Mouse (Mus musculus) megakaryocyte, embryonic 14.5 days (primary cell): ENCODE results near the gene Pigc. TPM values are rescaled to one million over a fixed set of nuclear protein-coding genes. Genes with fewer than 3 reads are reported as not detected.

Experiments
- H3K27me3 ChIP-seq: replicated peaks from 2 replicates; pipeline ENCODE3; 2012; ENCODE audit warnings: inconsistent platforms
- H3K36me3 ChIP-seq: replicated peaks from 2 replicates; pipeline ENCODE3; 2012; ENCODE audit warnings: low read length, inconsistent platforms, mixed read lengths
- H3K4me1 ChIP-seq: 2 replicates; pipeline ENCODE4 v1.6.1; 2012; ENCODE audit warnings: inconsistent platforms
- H3K4me3 ChIP-seq: replicated peaks from 2 replicates; pipeline ENCODE3; 2012; ENCODE audit warnings: moderate library complexity, mild to moderate bottlenecking, inconsistent platforms
- H3K9me3 ChIP-seq: 2 replicates; pipeline ENCODE4 v1.6.1; 2012; ENCODE audit warnings: inconsistent platforms
- FLI1 ChIP-seq: IDR thresholded peaks from 2 replicates; pipeline ENCODE4 v1.6.1; 2012; ENCODE audit warnings: low read length, inconsistent platforms, mixed read lengths
- GATA1 ChIP-seq: IDR thresholded peaks from 3 replicates; pipeline ENCODE4 v1.6.1; 2012; ENCODE audit warnings: mixed read lengths, low read length, inconsistent platforms, borderline replicate concordance
- polyA plus RNA-seq: library from polyadenylated mRNA; stranded (reverse); fragments of >175 nt; gene quantifications from 2 replicates; pipeline ENCODE4 v1.2.3, GENCODE M21; 2012; ENCODE audit warnings: low replicate concordance; ENCODE audit not compliant: insufficient read depth

The Pigc gene
- polyA plus RNA-seq, 1 experiment: 0.63 TPM

GRCm38 (mm10) chr1:162008208-162008607 is 39.2 kb downstream of the Pigc start:
- Histone ChIP-seq H3K4me3 (no peak overlapping the region), H3K4me1 (peaks cover 21% of the 10 kb centered on the region), H3K9me3 (no peaks in the 10 kb centered on the region), H3K27me3 (peaks cover 4% of the 10 kb centered on the region), H3K36me3 (no peaks in the 10 kb centered on the region)
- TF ChIP-seq FLI1: no peak
- TF ChIP-seq GATA1: no peak

- Histone ChIP-seq H3K27me3 (peaks cover 8% of the 10 kb centered on the region), H3K9me3 (no peaks in the 10 kb centered on the region), H3K36me3 (no peaks in the 10 kb centered on the region), H3K4me3 (no peak overlapping the region), H3K4me1 (peaks cover 25% of the 10 kb centered on the region)
- no peak for TF ChIP-seq GATA1
- TF ChIP-seq FLI1: no peak
Measured at GRCm38 (mm10) chr1:162008631-162009067, 39.7 kb downstream of the Pigc start.

GRCm38 (mm10) chr1:162009086-162009485 is 40.1 kb downstream of the Pigc start:
- H3K4me1 ChIP-seq: peaks cover 21% of the 10 kb centered on the region
- H3K9me3 ChIP-seq: no peaks in the 10 kb centered on the region
- no peak for TF ChIP-seq FLI1
- no peak for TF ChIP-seq GATA1
- H3K4me3 ChIP-seq: no peak overlapping the region
- H3K36me3 ChIP-seq: no peaks in the 10 kb centered on the region
- peaks cover 8% of the 10 kb centered on the region for H3K27me3 ChIP-seq

- Histone ChIP-seq H3K27me3 (peaks cover 18% of the 10 kb centered on the region), H3K36me3 (no peaks in the 10 kb centered on the region), H3K9me3 (no peaks in the 10 kb centered on the region), H3K4me3 (no peak overlapping the region), H3K4me1 (peaks cover 9% of the 10 kb centered on the region)
- no peak for TF ChIP-seq FLI1
- TF ChIP-seq GATA1: no peak
Measured at GRCm38 (mm10) chr1:162011523-162012245, 42.7 kb downstream of the Pigc start.

GRCm38 (mm10) chr1:162013561-162013960 is 44.6 kb downstream of the Pigc start:
- H3K9me3 ChIP-seq: no peaks in the 10 kb centered on the region
- no peak for TF ChIP-seq GATA1
- TF ChIP-seq FLI1: no peak
- no peaks in the 10 kb centered on the region for H3K36me3 ChIP-seq
- peaks cover 18% of the 10 kb centered on the region for H3K4me1 ChIP-seq
- no peak overlapping the region for H3K4me3 ChIP-seq
- H3K27me3 ChIP-seq: peaks cover 29% of the 10 kb centered on the region

- Histone ChIP-seq H3K9me3 (no peaks in the 10 kb centered on the region), H3K36me3 (no peaks in the 10 kb centered on the region), H3K4me3 (no peak overlapping the region), H3K27me3 (peaks cover 36% of the 10 kb centered on the region), H3K4me1 (peaks cover 18% of the 10 kb centered on the region)
- TF ChIP-seq GATA1 (no peak), FLI1 (no peak)
Measured at GRCm38 (mm10) chr1:162015247-162015862, 46.4 kb downstream of the Pigc start.

- Histone ChIP-seq H3K4me1 (peaks cover 14% of the 10 kb centered on the region), H3K36me3 (no peaks in the 10 kb centered on the region), H3K4me3 (no peak overlapping the region), H3K27me3 (peaks cover 36% of the 10 kb centered on the region), H3K9me3 (no peaks in the 10 kb centered on the region)
- TF ChIP-seq GATA1 (no peak), FLI1 (no peak)
Measured at GRCm38 (mm10) chr1:162016982-162017381, 48.0 kb downstream of the Pigc start.

- TF ChIP-seq GATA1 (no peak), FLI1 (no peak)
- H3K4me1 ChIP-seq: peaks cover 14% of the 10 kb centered on the region
- no peak overlapping the region for H3K4me3 ChIP-seq
- peaks cover 36% of the 10 kb centered on the region for H3K27me3 ChIP-seq
- H3K36me3 ChIP-seq: no peaks in the 10 kb centered on the region
- no peaks in the 10 kb centered on the region for H3K9me3 ChIP-seq
Measured at GRCm38 (mm10) chr1:162017975-162018600, 49.1 kb downstream of the Pigc start.

GRCm38 (mm10) chr1:162018601-162018977 is 49.6 kb downstream of the Pigc start:
- Histone ChIP-seq H3K27me3 (peaks cover 32% of the 10 kb centered on the region), H3K4me1 (peaks cover 10% of the 10 kb centered on the region), H3K4me3 (no peak overlapping the region), H3K36me3 (no peaks in the 10 kb centered on the region), H3K9me3 (no peaks in the 10 kb centered on the region)
- TF ChIP-seq FLI1 (no peak), GATA1 (no peak)

GRCm38 (mm10) chr1:162020303-162020731 is 51.3 kb downstream of the Pigc start:
- TF ChIP-seq FLI1 (no peak), GATA1 (no peak)

More at GRCm38 (mm10) chr1:162020303-162020731, 51.3 kb downstream of the Pigc start:
- H3K27me3 ChIP-seq: peaks cover 29% of the 10 kb centered on the region
- peaks cover 9% of the 10 kb centered on the region; the same call in 1 of the 2 replicates for H3K4me1 ChIP-seq
- no peaks in the 10 kb centered on the region for H3K36me3 ChIP-seq
- H3K4me3 ChIP-seq: no peak overlapping the region
- no peaks in the 10 kb centered on the region for H3K9me3 ChIP-seq
